Comparison of ENCODE assay signal across 9 mouse cellular contexts in genomic region chr19:54107103-54107821, GRCm38 (mm10).
DNase-seq lines count a peak whose midpoint lies in the region; ATAC-seq and TF ChIP-seq lines count a peak whose summit lies in the region.
"Had no signal": no experiment of that assay in that cellular context is flagged by ENCODE, and none has a peak within 500 bp of the region (broad histone marks: within the 10 kb centered on the region; RNA-seq: fewer than 3 reads in every experiment).

No protein-coding gene starts in this region.

- H3K4me2 ChIP-seq in forebrain, embryonic 14.5 days (ENCODE audit: low read length): no peak overlapping the region
- no peak overlapping the region for H3K4me2 ChIP-seq in forebrain, postnatal 0 days (ENCODE audit: low read depth)
- no peak overlapping the region; the same call in 1 of the 2 replicates for H3K4me2 ChIP-seq in hindbrain, embryonic 16.5 days (ENCODE audit: low read length)
- no peak overlapping the region for H3K4me2 ChIP-seq in midbrain, postnatal 0 days (ENCODE audit: low read depth, low read length, poor library complexity, severe bottlenecking)

- H3K27me3 ChIP-seq in forebrain, embryonic 14.5 days (replicated peaks; ENCODE audit: control insufficient read depth, insufficient read depth, low read length): no peaks in the 10 kb centered on the region
- no peaks in the 10 kb centered on the region for H3K27me3 ChIP-seq in forebrain, postnatal 0 days (ENCODE audit: insufficient read depth, low read length)
- no peaks in the 10 kb centered on the region for H3K27me3 ChIP-seq in hindbrain, embryonic 16.5 days (replicated peaks; ENCODE audit: control insufficient read depth, insufficient read depth, low read length)
- H3K27me3 ChIP-seq in midbrain, postnatal 0 days (ENCODE audit: insufficient read depth, low read length): no peaks in the 10 kb centered on the region
- H3K27me3 ChIP-seq in kidney, adult 2 months (replicated peaks; ENCODE audit: control insufficient read depth, insufficient read depth, low read length): no peaks in the 10 kb centered on the region

- WGBS in forebrain, embryonic 14.5 days: 52% methylated on average over 13 of the region's 13 CpGs
- WGBS in forebrain, postnatal 0 days: 54% methylated on average over 13 of the region's 13 CpGs
- WGBS in hindbrain, embryonic 16.5 days: 36% methylated on average over 13 of the region's 13 CpGs
- WGBS in midbrain, postnatal 0 days: 43% methylated on average over 13 of the region's 13 CpGs
- WGBS in kidney, adult 2 months: 44% methylated on average over 13 of the region's 13 CpGs

- peak; percentile 28 for DNase-seq in forebrain, embryonic 14.5 days (ENCODE audit: low spot score)
- no peak for DNase-seq in forebrain, postnatal 0 days
- peak; percentile 97 for DNase-seq in R1 (ENCODE audit: low read depth, low spot score)
- peak; percentile 36 for DNase-seq in midbrain, postnatal 0 days (ENCODE audit: low spot score)
- DNase-seq in adrenal gland, postnatal 25 days: no peak
- no peak for DNase-seq in ovary, postnatal 36 days (ENCODE audit: low spot score)
- no peak for DNase-seq in kidney, adult 2 months

- ATAC-seq in forebrain, embryonic 14.5 days: peak; percentile 26; the same call in 1 of the 2 replicates
- no peak for ATAC-seq in forebrain, postnatal 0 days
- peak; percentile 54; the same call in 1 of the 2 replicates for ATAC-seq in hindbrain, embryonic 16.5 days
- ATAC-seq in midbrain, postnatal 0 days (ENCODE audit: low FRiP score): no peak
- ATAC-seq: Patski had no signal

- no peak for TF ChIP-seq POLR2A in kidney, adult 2 months (IDR thresholded peaks at IDR 0.05; ENCODE audit: low read depth, low read length)

- H3K4me1 ChIP-seq in forebrain, embryonic 14.5 days (ENCODE audit: control insufficient read depth, insufficient read depth, low read length): no peaks in the 10 kb centered on the region
- no peaks in the 10 kb centered on the region for H3K4me1 ChIP-seq in forebrain, postnatal 0 days (ENCODE audit: insufficient read depth)
- H3K4me1 ChIP-seq in hindbrain, embryonic 16.5 days (ENCODE audit: control insufficient read depth, insufficient read depth, low read depth, low read length): peaks cover 5% of the 10 kb centered on the region
- peaks cover 3% of the 10 kb centered on the region; the same call in 1 of the 2 replicates for H3K4me1 ChIP-seq in midbrain, postnatal 0 days (ENCODE audit: insufficient read depth, low read length)
- no peaks in the 10 kb centered on the region for H3K4me1 ChIP-seq in kidney, adult 2 months (ENCODE audit: control insufficient read depth, insufficient read depth, low read length)

- no peaks in the 10 kb centered on the region for H3K9me3 ChIP-seq in forebrain, embryonic 14.5 days (replicated peaks; ENCODE audit: control insufficient read depth, low read length)
- no peaks in the 10 kb centered on the region for H3K9me3 ChIP-seq in forebrain, postnatal 0 days (ENCODE audit: low read length)
- H3K9me3 ChIP-seq in hindbrain, embryonic 16.5 days (ENCODE audit: control insufficient read depth, low read length): no peaks in the 10 kb centered on the region
- no peaks in the 10 kb centered on the region for H3K9me3 ChIP-seq in midbrain, postnatal 0 days (ENCODE audit: low read length)

- H3K27ac ChIP-seq in forebrain, embryonic 14.5 days (ENCODE audit: low read depth, low read length): no peak overlapping the region
- H3K27ac ChIP-seq in forebrain, postnatal 0 days (ENCODE audit: low read depth, low read length): no peak overlapping the region
- no peak overlapping the region for H3K27ac ChIP-seq in hindbrain, embryonic 16.5 days (ENCODE audit: low read depth, low read length)
- no peak overlapping the region for H3K27ac ChIP-seq in midbrain, postnatal 0 days (ENCODE audit: low read depth, low read length)
- H3K27ac ChIP-seq in kidney, adult 2 months (ENCODE audit: insufficient read depth, low read depth, low read length): no peak overlapping the region

- TF ChIP-seq CTCF in forebrain, postnatal 0 days (IDR thresholded peaks at IDR 0.05; ENCODE audit: low read depth): no peak
- TF ChIP-seq CTCF in midbrain, postnatal 0 days (IDR thresholded peaks at IDR 0.05): no peak
- no peak for TF ChIP-seq CTCF in kidney, adult 2 months (conservative IDR thresholded peaks at IDR 0.05; ENCODE audit: insufficient read depth, insufficient read length, low read depth, low read length)

- no peak overlapping the region for H3K4me3 ChIP-seq in forebrain, embryonic 14.5 days (ENCODE audit: low read depth, low read length)
- H3K4me3 ChIP-seq in forebrain, postnatal 0 days (ENCODE audit: low read depth, low read length): no peak overlapping the region
- no peak overlapping the region for H3K4me3 ChIP-seq in hindbrain, embryonic 16.5 days (ENCODE audit: low read length)
- no peak overlapping the region for H3K4me3 ChIP-seq in midbrain, postnatal 0 days (ENCODE audit: low read depth, low read length)
- H3K4me3 ChIP-seq in kidney, adult 2 months (ENCODE audit: insufficient read depth, low read depth, low read length): no peak overlapping the region

- no peak overlapping the region for H3K9ac ChIP-seq in forebrain, embryonic 14.5 days (ENCODE audit: low read length)
- H3K9ac ChIP-seq in forebrain, postnatal 0 days: no peak overlapping the region
- no peak overlapping the region for H3K9ac ChIP-seq in hindbrain, embryonic 16.5 days (ENCODE audit: low read depth, low read length)
- no peak overlapping the region for H3K9ac ChIP-seq in midbrain, postnatal 0 days (replicated peaks; ENCODE audit: low read length, poor library complexity, severe bottlenecking)

- H3K36me3 ChIP-seq in forebrain, embryonic 14.5 days (ENCODE audit: control insufficient read depth, insufficient read depth, low read length): no peaks in the 10 kb centered on the region
- H3K36me3 ChIP-seq in forebrain, postnatal 0 days (ENCODE audit: insufficient read depth): no peaks in the 10 kb centered on the region
- H3K36me3 ChIP-seq in hindbrain, embryonic 16.5 days (ENCODE audit: control insufficient read depth, insufficient read depth, low read length): no peaks in the 10 kb centered on the region
- H3K36me3 ChIP-seq in midbrain, postnatal 0 days (ENCODE audit: insufficient read depth, low read length): no peaks in the 10 kb centered on the region
- no peaks in the 10 kb centered on the region for H3K36me3 ChIP-seq in kidney, adult 2 months (ENCODE audit: control insufficient read depth, insufficient read depth, low read length)

Comparison
In these comparisons a context has a peak if more than half of its experiments do, and no peak if none do; other contexts are left out.
1. ATAC-seq: peak in forebrain, embryonic 14.5 days (single experiment) and hindbrain, embryonic 16.5 days (single experiment); none in forebrain, postnatal 0 days (single experiment) and midbrain, postnatal 0 days (single experiment).
2. DNase-seq: peak in forebrain, embryonic 14.5 days (single experiment), R1 (single experiment) and midbrain, postnatal 0 days (single experiment); none in forebrain, postnatal 0 days (single experiment), adrenal gland, postnatal 25 days (single experiment), ovary, postnatal 36 days (single experiment) and kidney, adult 2 months (single experiment).